Mouse (Mus musculus): ENCODE data around the gene Pxt1. TPM values are rescaled to one million over a fixed set of nuclear protein-coding genes. Genes with fewer than 3 reads are reported as not detected.

Gene Pxt1
- polyA plus RNA-seq, 1 experiment from 2014 or later: not detected

DNA sequence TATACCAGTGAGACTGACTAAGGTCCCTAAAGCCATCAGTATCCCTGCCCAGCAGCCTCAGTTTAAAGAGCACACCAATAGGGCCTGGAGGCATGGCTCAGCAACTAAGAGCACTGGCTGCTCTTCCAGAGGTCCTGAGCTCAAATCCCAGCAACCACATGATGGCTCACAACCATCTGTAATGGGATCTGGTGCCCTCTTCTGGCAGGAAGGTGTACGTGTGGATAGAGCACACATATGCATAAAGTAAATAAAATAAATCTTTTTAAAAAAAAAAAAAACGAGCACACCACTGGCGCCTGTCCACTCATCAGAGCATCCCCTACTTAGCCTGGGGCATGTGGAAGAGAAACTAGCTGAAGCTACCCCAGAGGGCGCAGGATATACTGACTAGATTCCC is 42.1 kb downstream of the Pxt1 start:
- Histone ChIP-seq H3K9me3 (replicated peaks; ENCODE audit: control insufficient read depth, low read length) (no peaks in the 10 kb centered on the region), H3K27me3 (ENCODE audit: control insufficient read depth, insufficient read depth, low read length) (0 out of 2 replicates have a peak, but pooled peaks cover 4% of the 10 kb centered on the region), H3K36me3 (ENCODE audit: control insufficient read depth, insufficient read depth, low read length) (no peaks in the 10 kb centered on the region), H3K9ac (ENCODE audit: low read depth, low read length) (no peak overlapping the region), H3K27ac (ENCODE audit: low read depth, low read length) (no peak overlapping the region), H3K4me3 (ENCODE audit: low read depth, low read length) (no peak overlapping the region), H3K4me2 (no peak overlapping the region), H3K4me1 (ENCODE audit: control insufficient read depth, insufficient read depth, low read length) (peaks cover 8% of the 10 kb centered on the region)
- WGBS (ENCODE audit: insufficient replicate concordance): 67% methylated on average over 4 of the region's 4 CpGs
- no peak for ATAC-seq (replicated peaks; ENCODE audit: insufficient number of reproducible peaks, low FRiP score, low TSS enrichment)

DNA sequence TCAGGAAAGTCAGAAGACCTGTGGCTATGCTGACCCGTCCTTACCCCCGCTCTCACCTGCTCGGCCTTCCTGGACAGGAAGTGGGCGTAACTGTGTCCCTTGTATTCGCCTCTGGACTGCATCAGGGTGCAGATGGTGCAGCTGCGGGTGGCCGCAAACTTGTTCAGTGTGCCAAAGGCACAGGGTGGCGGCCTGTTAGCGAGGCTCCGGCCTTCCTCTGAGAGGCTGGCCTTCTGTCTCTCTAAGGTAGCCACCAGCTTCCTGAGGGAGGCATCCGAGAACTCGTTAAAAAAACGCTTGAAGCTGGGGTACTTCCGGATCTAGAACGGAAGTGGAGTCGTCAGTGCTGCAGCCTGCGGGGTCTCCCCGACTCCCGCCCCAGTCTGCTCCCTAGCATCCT is 44.2 kb downstream of the Pxt1 start:
- Histone ChIP-seq H3K27me3 (ENCODE audit: control insufficient read depth, insufficient read depth, low read length) (no peaks in the 10 kb centered on the region), H3K9ac (ENCODE audit: low read depth, low read length) (no peak overlapping the region), H3K9me3 (replicated peaks; ENCODE audit: control insufficient read depth, low read length) (no peaks in the 10 kb centered on the region), H3K4me1 (ENCODE audit: control insufficient read depth, insufficient read depth, low read length) (peaks cover 2% of the 10 kb centered on the region), H3K27ac (ENCODE audit: low read depth, low read length) (no peak overlapping the region), H3K4me3 (ENCODE audit: low read depth, low read length) (no peak overlapping the region), H3K36me3 (ENCODE audit: control insufficient read depth, insufficient read depth, low read length) (no peaks in the 10 kb centered on the region), H3K4me2 (no peak overlapping the region)
- no peak for ATAC-seq (replicated peaks; ENCODE audit: insufficient number of reproducible peaks, low FRiP score, low TSS enrichment)
- 61% methylated on average over 19 of the region's 19 CpGs for WGBS (ENCODE audit: insufficient replicate concordance)

DNA sequence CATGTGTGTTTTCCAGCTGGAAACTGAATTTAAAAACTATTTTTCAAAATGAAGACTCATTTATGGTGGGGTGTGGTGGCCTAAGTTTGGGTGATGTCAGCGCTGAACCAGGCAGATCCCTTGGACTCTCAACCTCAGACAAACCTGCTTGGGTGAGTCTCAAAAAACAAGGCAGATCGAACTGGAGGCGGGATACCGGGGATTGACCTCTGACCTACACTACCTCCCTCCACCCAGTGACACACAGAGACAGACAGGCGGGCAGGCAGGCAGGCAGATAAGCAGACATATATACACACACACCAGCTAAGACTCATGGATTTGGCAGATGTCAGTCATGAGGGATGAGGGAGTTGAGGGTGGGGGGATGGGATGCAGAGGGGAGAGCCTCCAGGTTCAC is 45.4 kb downstream of the Pxt1 start:
- WGBS (ENCODE audit: insufficient replicate concordance): 61% methylated on average over 5 of the region's 5 CpGs
- Histone ChIP-seq H3K4me1 (ENCODE audit: control insufficient read depth, insufficient read depth, low read length) (peaks cover 2% of the 10 kb centered on the region; the same call in 1 of the 2 replicates), H3K36me3 (ENCODE audit: control insufficient read depth, insufficient read depth, low read length) (no peaks in the 10 kb centered on the region), H3K9ac (ENCODE audit: low read depth, low read length) (no peak overlapping the region), H3K9me3 (replicated peaks; ENCODE audit: control insufficient read depth, low read length) (no peaks in the 10 kb centered on the region), H3K27ac (ENCODE audit: low read depth, low read length) (no peak overlapping the region), H3K4me3 (ENCODE audit: low read depth, low read length) (no peak overlapping the region), H3K4me2 (no peak overlapping the region), H3K27me3 (ENCODE audit: control insufficient read depth, insufficient read depth, low read length) (no peaks in the 10 kb centered on the region)
- ATAC-seq (replicated peaks; ENCODE audit: insufficient number of reproducible peaks, low FRiP score, low TSS enrichment): no peak

DNA sequence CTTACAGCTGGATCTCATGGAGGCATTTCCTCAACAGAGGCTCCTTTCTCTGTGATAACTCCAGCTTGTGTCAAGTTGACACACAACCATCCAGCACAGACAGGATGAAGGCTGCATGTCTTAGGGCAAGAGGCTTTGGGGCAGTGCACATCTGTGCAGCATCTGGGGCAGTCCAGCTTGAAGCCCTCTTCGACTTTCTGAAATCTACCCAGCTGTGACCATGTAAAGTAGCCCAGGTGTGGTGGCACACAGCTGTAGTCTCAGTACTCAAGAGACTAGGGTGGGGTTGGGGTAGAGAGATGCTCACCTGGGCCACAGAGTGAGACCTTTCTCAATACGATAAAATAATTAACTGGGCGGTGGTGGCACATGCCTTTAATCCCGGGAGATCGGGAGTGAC is 45.8 kb downstream of the Pxt1 start:
- Histone ChIP-seq H3K4me1 (ENCODE audit: control insufficient read depth, insufficient read depth, low read length) (peaks cover 2% of the 10 kb centered on the region; the same call in 1 of the 2 replicates), H3K27ac (ENCODE audit: low read depth, low read length) (no peak overlapping the region), H3K9me3 (replicated peaks; ENCODE audit: control insufficient read depth, low read length) (no peaks in the 10 kb centered on the region), H3K27me3 (ENCODE audit: control insufficient read depth, insufficient read depth, low read length) (no peaks in the 10 kb centered on the region), H3K4me2 (no peak overlapping the region), H3K36me3 (ENCODE audit: control insufficient read depth, insufficient read depth, low read length) (no peaks in the 10 kb centered on the region), H3K4me3 (ENCODE audit: low read depth, low read length) (no peak overlapping the region), H3K9ac (ENCODE audit: low read depth, low read length) (no peak overlapping the region)
- 83% methylated on average over 5 of the region's 5 CpGs for whole genome bisulfite sequencing (ENCODE audit: insufficient replicate concordance)
- no peak for ATAC-seq (replicated peaks; ENCODE audit: insufficient number of reproducible peaks, low FRiP score, low TSS enrichment)

DNA sequence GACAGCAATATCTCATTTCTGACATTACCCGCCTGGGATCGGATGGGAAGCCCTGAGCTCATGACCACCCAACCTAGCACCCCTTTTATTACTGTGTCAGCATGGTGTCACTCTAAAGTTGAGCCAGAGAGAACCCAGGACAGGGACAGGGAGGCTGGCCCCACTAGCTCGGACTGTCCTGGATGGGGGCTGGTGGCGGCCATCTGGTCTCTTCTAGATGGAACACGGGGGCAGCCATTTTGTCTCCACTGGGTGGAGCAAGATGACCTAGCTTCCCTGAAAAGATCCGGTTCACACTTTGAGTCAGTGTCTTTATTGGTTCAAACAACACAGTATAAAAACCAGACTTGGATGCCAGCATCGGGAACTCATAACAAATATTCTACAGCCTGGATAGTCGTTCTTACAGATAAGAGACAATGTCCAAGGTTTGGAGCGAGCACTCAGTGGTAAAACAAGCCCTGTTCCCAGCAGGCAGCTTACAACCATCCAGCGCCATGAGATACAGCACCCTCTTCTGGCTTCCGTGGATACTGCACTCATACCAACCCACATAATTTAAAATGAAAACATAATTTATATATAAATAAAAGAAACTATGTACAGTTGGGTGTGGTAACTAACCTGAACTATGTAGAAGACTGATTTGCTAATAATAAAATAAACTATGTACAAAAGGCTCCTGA is 47.4 kb downstream of the Pxt1 start:
- Histone ChIP-seq H3K27me3 (ENCODE audit: control insufficient read depth, insufficient read depth, low read length) (no peaks in the 10 kb centered on the region), H3K9me3 (replicated peaks; ENCODE audit: control insufficient read depth, low read length) (no peaks in the 10 kb centered on the region), H3K4me1 (ENCODE audit: control insufficient read depth, insufficient read depth, low read length) (peaks cover 2% of the 10 kb centered on the region; the same call in 1 of the 2 replicates), H3K9ac (ENCODE audit: low read depth, low read length) (no peak overlapping the region), H3K4me3 (ENCODE audit: low read depth, low read length) (no peak overlapping the region), H3K4me2 (no peak overlapping the region), H3K27ac (ENCODE audit: low read depth, low read length) (no peak overlapping the region), H3K36me3 (ENCODE audit: control insufficient read depth, insufficient read depth, low read length) (no peaks in the 10 kb centered on the region)
- WGBS (ENCODE audit: insufficient replicate concordance): 92% methylated on average over 11 of the region's 11 CpGs
- ATAC-seq (replicated peaks; ENCODE audit: insufficient number of reproducible peaks, low FRiP score, low TSS enrichment): no peak

DNA sequence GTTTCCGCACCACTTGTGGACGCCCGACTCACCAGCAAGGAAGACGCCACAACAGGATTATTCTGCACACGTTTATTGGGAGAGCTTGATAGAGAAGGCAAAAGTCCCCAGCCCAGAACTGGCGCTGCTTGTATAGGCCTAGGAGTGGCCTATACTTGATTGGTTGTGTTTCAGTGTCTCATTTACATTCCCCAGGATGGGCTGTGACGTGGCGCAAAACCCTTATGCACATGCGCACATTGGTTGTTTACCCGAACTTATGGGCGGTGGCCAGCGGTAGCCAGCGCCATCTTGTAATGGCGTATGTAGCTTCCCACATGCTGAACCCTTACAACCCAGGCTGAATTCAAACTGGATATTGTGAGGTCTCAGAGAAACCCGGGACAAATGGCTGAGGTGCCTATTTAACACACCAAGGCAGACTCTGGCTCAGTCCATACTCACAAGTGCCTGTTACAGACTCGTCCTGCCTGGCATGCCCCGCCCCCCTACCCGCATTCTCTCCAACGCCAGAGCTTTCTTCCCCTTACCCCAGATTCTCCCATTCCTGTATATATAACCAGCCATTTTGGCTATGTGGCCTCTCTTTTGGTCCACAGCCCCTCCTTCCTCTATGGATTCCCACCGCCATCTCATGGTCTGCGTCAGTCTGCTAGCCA is 48.3 kb downstream of the Pxt1 start:
- no peak overlapping the region for H3K4me2 ChIP-seq
- no peak for ATAC-seq (replicated peaks; ENCODE audit: insufficient number of reproducible peaks, low FRiP score, low TSS enrichment)
- WGBS (ENCODE audit: insufficient replicate concordance): 91% methylated on average over 21 of the region's 21 CpGs
- no peaks in the 10 kb centered on the region for H3K9me3 ChIP-seq (replicated peaks; ENCODE audit: control insufficient read depth, low read length)
- no peaks in the 10 kb centered on the region for H3K36me3 ChIP-seq (ENCODE audit: control insufficient read depth, insufficient read depth, low read length)
- H3K9ac ChIP-seq (ENCODE audit: low read depth, low read length): no peak overlapping the region
- no peak overlapping the region for H3K27ac ChIP-seq (ENCODE audit: low read depth, low read length)
- no peak overlapping the region for H3K4me3 ChIP-seq (ENCODE audit: low read depth, low read length)
- no peaks in the 10 kb centered on the region for H3K27me3 ChIP-seq (ENCODE audit: control insufficient read depth, insufficient read depth, low read length)
- peaks cover 2% of the 10 kb centered on the region; the same call in 1 of the 2 replicates for H3K4me1 ChIP-seq (ENCODE audit: control insufficient read depth, insufficient read depth, low read length)

DNA sequence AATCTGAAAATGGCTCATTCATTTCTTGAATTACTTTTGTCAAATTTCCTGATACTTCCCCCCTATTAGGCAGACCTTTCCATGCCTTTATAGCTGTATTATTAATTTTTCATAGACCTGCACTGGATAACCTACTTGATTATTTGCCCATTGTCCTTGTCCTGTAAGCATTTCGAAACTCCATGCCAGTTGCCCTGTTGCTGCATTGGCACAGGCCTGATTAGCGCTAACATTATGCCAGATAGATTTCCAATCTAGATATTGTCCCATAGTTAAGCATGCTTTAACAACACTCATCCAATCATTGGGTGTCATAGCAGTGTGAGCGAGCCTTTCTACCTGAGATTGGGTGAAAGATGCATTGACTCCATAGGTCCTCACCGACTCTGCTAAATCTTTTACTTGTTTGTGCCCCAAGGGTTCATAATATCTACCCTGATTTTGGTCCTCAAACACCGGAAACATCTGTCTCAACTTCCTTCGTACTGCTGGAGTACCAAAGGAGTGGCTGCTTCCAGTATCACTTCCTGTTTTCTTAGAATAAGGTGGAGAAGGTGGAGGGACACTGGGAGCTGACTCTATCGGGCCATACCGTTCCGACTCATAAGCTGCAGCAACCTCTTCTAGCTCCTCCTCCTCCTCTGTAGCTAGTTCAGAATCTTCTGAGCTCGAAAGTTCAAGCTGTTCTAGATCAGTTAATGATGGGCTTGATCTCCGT is 49.4 kb downstream of the Pxt1 start:
- Histone ChIP-seq H3K4me2 (no peak overlapping the region), H3K4me3 (ENCODE audit: low read depth, low read length) (no peak overlapping the region), H3K27me3 (ENCODE audit: control insufficient read depth, insufficient read depth, low read length) (no peaks in the 10 kb centered on the region), H3K4me1 (ENCODE audit: control insufficient read depth, insufficient read depth, low read length) (no peaks in the 10 kb centered on the region; the same call in 1 of the 2 replicates), H3K36me3 (ENCODE audit: control insufficient read depth, insufficient read depth, low read length) (no peaks in the 10 kb centered on the region), H3K27ac (ENCODE audit: low read depth, low read length) (no peak overlapping the region), H3K9me3 (replicated peaks; ENCODE audit: control insufficient read depth, low read length) (no peaks in the 10 kb centered on the region), H3K9ac (ENCODE audit: low read depth, low read length) (no peak overlapping the region)
- no peak for ATAC-seq (replicated peaks; ENCODE audit: insufficient number of reproducible peaks, low FRiP score, low TSS enrichment)
- 83% methylated on average over 11 of the region's 11 CpGs for WGBS (ENCODE audit: insufficient replicate concordance)

DNA sequence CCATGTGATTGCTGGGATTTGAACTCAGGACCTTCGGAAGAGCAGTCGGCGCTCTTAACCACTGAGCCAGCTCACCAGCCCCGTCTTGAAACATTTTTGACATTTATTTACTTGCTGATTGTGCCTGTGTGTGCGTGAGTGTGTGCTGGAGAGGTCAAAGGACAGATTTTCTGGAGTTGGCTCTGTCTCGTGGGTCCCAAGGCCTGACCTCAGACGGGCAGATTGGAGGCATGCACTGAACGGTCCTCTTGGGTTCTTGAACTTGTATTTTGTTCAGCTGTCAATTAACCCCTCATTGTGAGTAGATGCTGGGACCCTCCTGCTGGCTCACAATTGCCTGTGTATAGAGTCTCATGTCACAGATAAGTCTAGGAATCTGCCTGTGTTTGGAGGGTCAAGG is 57.4 kb downstream of the Pxt1 start:
- Histone ChIP-seq H3K9ac (ENCODE audit: low read depth, low read length) (no peak overlapping the region), H3K9me3 (replicated peaks; ENCODE audit: control insufficient read depth, low read length) (no peaks in the 10 kb centered on the region), H3K27me3 (ENCODE audit: control insufficient read depth, insufficient read depth, low read length) (peaks cover 4% of the 10 kb centered on the region; the same call in 1 of the 2 replicates), H3K4me2 (no peak overlapping the region), H3K4me3 (ENCODE audit: low read depth, low read length) (no peak overlapping the region), H3K27ac (ENCODE audit: low read depth, low read length) (no peak overlapping the region), H3K36me3 (ENCODE audit: control insufficient read depth, insufficient read depth, low read length) (no peaks in the 10 kb centered on the region), H3K4me1 (ENCODE audit: control insufficient read depth, insufficient read depth, low read length) (no peaks in the 10 kb centered on the region)
- WGBS (ENCODE audit: insufficient replicate concordance): 79% methylated on average over 8 of the region's 8 CpGs
- no peak for ATAC-seq (replicated peaks; ENCODE audit: insufficient number of reproducible peaks, low FRiP score, low TSS enrichment)

Data from heart, embryonic 11.5 days (tissue).